ENCODE assay signal across 14 mouse cellular contexts in genomic region chr8:75063290-75063689, GRCm38 (mm10). TPM values are rescaled to one million over a fixed set of nuclear protein-coding genes. Genes with fewer than 3 reads are reported as not detected.
DNase-seq lines count a peak whose midpoint lies in the region; ATAC-seq lines count a peak whose summit lies in the region.
"Had no signal": no experiment of that assay in that cellular context is flagged by ENCODE, and none has a peak within 500 bp of the region (broad histone marks: within the 10 kb centered on the region; RNA-seq: fewer than 3 reads in every experiment).

No protein-coding gene starts in this region.

- H3K9ac ChIP-seq in heart, embryonic 11.5 days (ENCODE audit: low read depth, low read length), result no peak overlapping the region
- H3K9ac ChIP-seq in forebrain, embryonic 15.5 days (replicated peaks), result no peak overlapping the region
- H3K9ac ChIP-seq: embryonic facial prominence, embryonic 13.5 days; forebrain, embryonic 13.5 days; lung, embryonic 15.5 days had no signal

- ATAC-seq in heart, embryonic 11.5 days (replicated peaks; ENCODE audit: insufficient number of reproducible peaks, low FRiP score, low TSS enrichment), result no peak
- ATAC-seq in forebrain, embryonic 15.5 days (replicated peaks), result no peak
- ATAC-seq: forebrain, embryonic 13.5 days; midbrain, embryonic 16.5 days had no signal

- H3K27ac ChIP-seq in heart, embryonic 11.5 days (ENCODE audit: low read depth, low read length), result no peak overlapping the region
- H3K27ac ChIP-seq in forebrain, embryonic 15.5 days (replicated peaks), result no peak overlapping the region
- H3K27ac ChIP-seq: embryonic facial prominence, embryonic 13.5 days; forebrain, embryonic 13.5 days; lung, embryonic 15.5 days; stomach, postnatal 0 days had no signal

- H3K4me2 ChIP-seq in heart, embryonic 11.5 days, result no peak overlapping the region
- no peak overlapping the region for H3K4me2 ChIP-seq in forebrain, embryonic 15.5 days (replicated peaks)
- H3K4me2 ChIP-seq: embryonic facial prominence, embryonic 13.5 days; forebrain, embryonic 13.5 days; lung, embryonic 15.5 days had no signal

- 66% methylated on average over 3 of the region's 3 CpGs for WGBS in heart, embryonic 11.5 days (ENCODE audit: insufficient replicate concordance)
- 100% methylated on average over 3 of the region's 3 CpGs for WGBS in forebrain, embryonic 15.5 days

- H3K4me1 ChIP-seq in heart, embryonic 11.5 days (ENCODE audit: control insufficient read depth, insufficient read depth, low read length), result peaks cover 2% of the 10 kb centered on the region; the same call in 1 of the 2 replicates
- H3K4me1 ChIP-seq in forebrain, embryonic 15.5 days, result no peaks in the 10 kb centered on the region
- H3K4me1 ChIP-seq: embryonic facial prominence, embryonic 13.5 days; forebrain, embryonic 13.5 days; lung, embryonic 15.5 days had no signal

- peak; percentile 98 for DNase-seq in heart, adult 11 months
- peak; percentile 11 for DNase-seq in ovary, adult 18-20 months (ENCODE audit: low spot score)
- DNase-seq in ovary, postnatal 10 days (ENCODE audit: low spot score), result no peak
- DNase-seq in heart, adult 8-10 months (ENCODE audit: low spot score), result peak; percentile 58
- DNase-seq in skeletal muscle tissue, adult 2 months (ENCODE audit: low read depth, low spot score), result peak; percentile 52
- no peak for DNase-seq in retina, postnatal 1 day
- DNase-seq: cerebellum, adult 9-10 months had no signal

- no peak overlapping the region for H3K4me3 ChIP-seq in heart, embryonic 11.5 days (ENCODE audit: low read depth, low read length)
- no peak overlapping the region for H3K4me3 ChIP-seq in forebrain, embryonic 15.5 days
- H3K4me3 ChIP-seq: embryonic facial prominence, embryonic 13.5 days; forebrain, embryonic 13.5 days; lung, embryonic 15.5 days had no signal

- no peaks in the 10 kb centered on the region for H3K27me3 ChIP-seq in heart, embryonic 11.5 days (ENCODE audit: control insufficient read depth, insufficient read depth, low read length)
- H3K27me3 ChIP-seq in forebrain, embryonic 15.5 days, result no peaks in the 10 kb centered on the region
- H3K27me3 ChIP-seq: embryonic facial prominence, embryonic 13.5 days; forebrain, embryonic 13.5 days; lung, embryonic 15.5 days had no signal

- peaks cover 9% of the 10 kb centered on the region; the same call in 1 of the 2 replicates for H3K36me3 ChIP-seq in heart, embryonic 11.5 days (ENCODE audit: control insufficient read depth, insufficient read depth, low read length)
- H3K36me3 ChIP-seq in forebrain, embryonic 15.5 days, result no peaks in the 10 kb centered on the region
- H3K36me3 ChIP-seq: lung, embryonic 15.5 days had no signal

- H3K9me3 ChIP-seq in heart, embryonic 11.5 days (replicated peaks; ENCODE audit: control insufficient read depth, low read length), result no peaks in the 10 kb centered on the region
- no peaks in the 10 kb centered on the region for H3K9me3 ChIP-seq in forebrain, embryonic 15.5 days
- H3K9me3 ChIP-seq: embryonic facial prominence, embryonic 13.5 days; forebrain, embryonic 13.5 days; lung, embryonic 15.5 days had no signal

RNA-seq across cellular contexts. Expression of gene Tom1, which starts 29.8 kb away (rescaled TPM):
- polyA plus RNA-seq in heart, embryonic 11.5 days (2014; fragmentation: Nextera tagmentation; extraction: Ambion mirVana), result 35.8 and 40.6 TPM in 2 replicates
- 10 to 100 TPM; 57.4 to 72.0 (median 64.0) TPM for total RNA-seq in heart, adult 8-10 months (2022)
- polyA plus RNA-seq in forebrain, embryonic 15.5 days (2015; fragmentation: Nextera tagmentation; extraction: Ambion mirVana), result 14.4 and 20.7 TPM in 2 replicates

RNA-seq across cellular contexts. Expression of gene Hmox1, which starts 30.1 kb away (rescaled TPM):
- 9.5 and 17.2 TPM in 2 replicates for polyA plus RNA-seq in heart, embryonic 11.5 days (2014; fragmentation: Nextera tagmentation; extraction: Ambion mirVana)
- 10 to 100 TPM in 1 of 4 experiments, 1 to 10 TPM in 3; 7.7 to 10.2 (median 9.1) TPM for total RNA-seq in heart, adult 8-10 months (2022)
- 8.4 and 9.1 TPM in 2 replicates for polyA plus RNA-seq in forebrain, embryonic 15.5 days (2015; fragmentation: Nextera tagmentation; extraction: Ambion mirVana)

RNA-seq across cellular contexts. Expression of gene Mcm5, which starts 46.1 kb away (rescaled TPM):
- 104 and 110 TPM in 2 replicates for polyA plus RNA-seq in heart, embryonic 11.5 days (2014; fragmentation: Nextera tagmentation; extraction: Ambion mirVana)
- total RNA-seq in heart, adult 8-10 months (2022), result 1 to 10 TPM; 3.6 to 4.1 (median 4.0) TPM
- 69.7 and 79.8 TPM in 2 replicates for polyA plus RNA-seq in forebrain, embryonic 15.5 days (2015; fragmentation: Nextera tagmentation; extraction: Ambion mirVana)

Comparison
In these comparisons a context has a peak if more than half of its experiments do, and no peak if none do; other contexts are left out.
1. DNase-seq: peak in heart, adult 11 months (single experiment), ovary, adult 18-20 months (single experiment), heart, adult 8-10 months (single experiment) and skeletal muscle tissue, adult 2 months (single experiment); none in ovary, postnatal 10 days (single experiment) and retina, postnatal 1 day (single experiment).